Mouse (Mus musculus): ENCODE measurements around the gene March2.

DNA sequence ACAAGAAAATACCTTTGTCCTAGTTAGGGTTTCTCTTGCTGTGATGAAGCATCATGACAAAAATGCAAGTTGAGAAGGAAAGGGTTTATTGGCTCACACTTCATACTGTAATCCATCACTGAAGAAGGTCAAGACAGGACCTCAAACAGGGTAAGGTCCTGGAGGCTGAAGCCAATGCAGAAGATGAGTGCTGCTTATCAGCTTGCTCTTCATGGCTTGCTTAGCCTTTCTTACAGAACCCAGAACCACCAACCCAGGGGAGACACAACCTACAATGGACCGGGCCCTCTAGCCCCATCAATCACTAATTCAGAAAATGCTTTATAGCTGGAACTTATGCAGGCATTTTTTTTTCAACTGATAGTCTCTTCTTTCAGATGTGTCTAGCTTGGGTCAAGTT is 23.9 kb upstream of the March2 start:
- TF ChIP-seq CTCF (IDR thresholded peaks at IDR 0.05; ENCODE audit: borderline replicate concordance, extremely low read depth, insufficient read depth, insufficient read length) (no peak), POLR2A (IDR thresholded peaks at IDR 0.05; ENCODE audit: borderline replicate concordance, extremely low read depth, insufficient read depth, insufficient read length, poor library complexity, severe bottlenecking) (no peak)

All from brain, embryonic 14.5 days (tissue).